Mouse (Mus musculus): ENCODE data around the gene Tmem91. TPM values are rescaled to one million over a fixed set of nuclear protein-coding genes. Genes with fewer than 3 reads are reported as not detected.
A peak's percentile ranks its signal among the peaks of the same experiment; 100 is the strongest.

Tmem91 gene
- polyA plus RNA-seq, 1 experiment from 2014 or later: 1.9 TPM

DNA sequence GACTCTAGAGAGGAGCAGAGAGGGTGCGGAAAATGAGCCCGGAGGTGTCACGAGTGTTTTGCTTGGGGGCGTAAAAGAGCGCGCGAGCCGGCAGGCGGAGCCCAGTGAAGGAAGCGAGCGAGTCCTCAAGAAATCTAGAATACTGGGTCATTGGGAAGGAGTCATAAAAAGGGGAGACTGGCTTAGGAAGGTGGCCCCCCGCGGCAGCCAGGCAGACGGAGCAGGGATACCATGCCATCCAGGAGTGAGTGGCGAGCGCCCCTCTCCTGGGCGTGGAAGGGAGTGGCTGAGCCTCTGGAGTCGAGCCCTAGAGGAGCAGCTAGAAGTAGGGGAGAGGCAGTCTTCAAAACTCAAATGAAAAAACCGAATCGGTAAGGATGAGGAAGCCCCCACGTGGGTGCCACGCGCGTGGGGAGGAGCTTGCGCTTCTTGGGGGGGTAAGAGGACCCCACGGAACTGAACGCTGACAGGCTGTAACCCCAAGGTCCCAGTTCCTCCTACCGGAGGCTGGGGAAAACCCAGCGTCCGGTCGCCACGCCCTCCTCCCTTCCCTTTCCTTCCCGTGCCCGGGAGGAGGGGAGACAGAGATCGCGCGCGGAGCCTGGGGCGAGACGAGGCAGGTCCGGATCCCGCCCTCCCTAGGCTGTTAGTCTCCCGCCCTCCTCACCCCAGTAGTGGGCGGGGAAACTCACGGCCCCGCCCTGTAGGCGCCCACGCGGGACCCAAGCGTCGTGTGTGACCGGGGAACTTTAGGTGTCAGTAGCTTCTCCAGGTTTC lies 14.0 kb upstream of the Tmem91 start:
- peak overlapping the region; percentile 85 for H3K4me3 ChIP-seq
- peaks cover 50% of the 10 kb centered on the region for H3K27me3 ChIP-seq (ENCODE audit: insufficient read depth, poor library complexity, severe bottlenecking)
- no peaks in the 10 kb centered on the region for H3K9me3 ChIP-seq
- H3K4me1 ChIP-seq: peaks cover 49% of the 10 kb centered on the region
- peaks cover 12% of the 10 kb centered on the region for H3K36me3 ChIP-seq
- peak overlapping the region; percentile 90 for H3K27ac ChIP-seq
- DNase-seq (ENCODE audit: low spot score): peak; percentile 93
- under 1% methylated on average over 50 of the region's 52 CpGs for WGBS

DNA sequence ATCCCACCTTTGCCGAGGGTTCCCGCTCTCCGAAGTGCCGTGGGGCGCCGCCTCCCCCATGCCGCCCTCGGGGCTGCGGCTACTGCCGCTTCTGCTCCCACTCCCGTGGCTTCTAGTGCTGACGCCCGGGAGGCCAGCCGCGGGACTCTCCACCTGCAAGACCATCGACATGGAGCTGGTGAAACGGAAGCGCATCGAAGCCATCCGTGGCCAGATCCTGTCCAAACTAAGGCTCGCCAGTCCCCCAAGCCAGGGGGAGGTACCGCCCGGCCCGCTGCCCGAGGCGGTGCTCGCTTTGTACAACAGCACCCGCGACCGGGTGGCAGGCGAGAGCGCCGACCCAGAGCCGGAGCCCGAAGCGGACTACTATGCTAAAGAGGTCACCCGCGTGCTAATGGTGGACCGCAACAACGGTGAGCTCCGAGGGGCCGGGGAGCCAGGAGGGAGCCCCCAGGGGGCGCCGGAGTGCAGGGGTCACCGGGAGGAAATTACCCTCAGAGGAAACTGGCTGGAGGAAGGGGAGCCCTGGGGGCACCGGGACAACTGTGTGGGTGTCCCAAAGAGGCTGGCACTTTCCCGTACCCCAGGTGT lies 12.9 kb upstream of the Tmem91 start:
- Histone ChIP-seq H3K27ac (peak overlapping the region; percentile 90), H3K36me3 (peaks cover 11% of the 10 kb centered on the region; the same call in 1 of the 2 replicates), H3K9me3 (no peaks in the 10 kb centered on the region), H3K4me1 (peaks cover 58% of the 10 kb centered on the region), H3K27me3 (ENCODE audit: insufficient read depth, poor library complexity, severe bottlenecking) (peaks cover 50% of the 10 kb centered on the region), H3K4me3 (peak overlapping the region; percentile 85)
- DNase-seq (ENCODE audit: low spot score): no peak
- under 1% methylated on average over 47 of the region's 47 CpGs for WGBS

DNA sequence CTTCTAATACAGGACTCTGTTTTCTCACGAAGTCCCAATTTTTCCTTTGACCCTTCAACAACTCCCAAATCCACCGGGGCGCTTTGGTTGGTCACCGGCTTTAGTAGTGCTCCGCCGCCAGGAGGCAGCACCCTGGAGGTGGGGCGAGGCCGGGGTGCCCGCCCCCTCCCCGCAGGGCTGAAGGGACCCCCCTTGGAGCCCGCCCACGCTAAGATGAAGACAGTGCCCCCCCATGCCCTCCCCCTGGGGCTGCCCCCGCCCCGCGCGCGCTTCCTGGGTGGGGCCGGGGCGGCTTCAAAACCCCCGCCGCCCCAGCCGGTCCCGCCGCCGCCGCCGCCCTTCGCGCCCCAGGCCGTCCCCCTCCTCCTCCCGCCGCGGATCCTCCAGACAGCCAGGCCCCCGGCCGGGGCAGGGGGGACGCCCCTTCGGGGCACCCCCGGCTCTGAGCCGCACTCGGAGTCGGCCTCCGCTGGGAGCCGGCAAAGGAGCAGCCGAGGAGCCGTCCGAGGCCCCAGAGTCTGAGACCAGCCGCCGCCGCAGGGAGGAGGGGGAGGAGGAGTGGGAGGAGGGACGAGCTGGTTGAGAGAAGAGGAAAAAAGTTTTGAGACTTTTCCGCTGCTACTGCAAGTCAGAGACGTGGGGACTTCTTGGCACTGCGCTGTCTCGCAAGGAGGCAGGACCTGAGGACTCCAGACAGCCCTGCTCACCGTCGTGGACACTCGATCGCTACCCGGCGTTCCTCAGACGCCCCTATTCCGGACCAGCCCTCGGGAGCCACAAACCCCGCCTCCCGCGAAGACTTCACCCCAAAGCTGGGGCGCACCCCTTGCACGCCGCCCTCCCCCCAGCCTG lies 11.9 kb upstream of the Tmem91 start, which contains the start of gene Tgfb1:
Gene Tgfb1, plus strand, starts transcription at position 323 of the 852 bp plus-strand sequence.
- H3K27me3 ChIP-seq (ENCODE audit: insufficient read depth, poor library complexity, severe bottlenecking): peaks cover 50% of the 10 kb centered on the region
- DNase-seq (ENCODE audit: low spot score): peak; percentile 88
- peak within 1 kb of the TSS; percentile 90 for H3K27ac ChIP-seq
- WGBS: under 1% methylated on average over 57 of the region's 69 CpGs
- H3K4me1 ChIP-seq: peaks cover 62% of the 10 kb centered on the region
- H3K36me3 ChIP-seq: 0 out of 2 replicates have a peak, but pooled peaks cover 5% of the 10 kb centered on the region
- H3K4me3 ChIP-seq: peak within 1 kb of the TSS; percentile 85
- H3K9me3 ChIP-seq: no peaks in the 10 kb centered on the region

DNA sequence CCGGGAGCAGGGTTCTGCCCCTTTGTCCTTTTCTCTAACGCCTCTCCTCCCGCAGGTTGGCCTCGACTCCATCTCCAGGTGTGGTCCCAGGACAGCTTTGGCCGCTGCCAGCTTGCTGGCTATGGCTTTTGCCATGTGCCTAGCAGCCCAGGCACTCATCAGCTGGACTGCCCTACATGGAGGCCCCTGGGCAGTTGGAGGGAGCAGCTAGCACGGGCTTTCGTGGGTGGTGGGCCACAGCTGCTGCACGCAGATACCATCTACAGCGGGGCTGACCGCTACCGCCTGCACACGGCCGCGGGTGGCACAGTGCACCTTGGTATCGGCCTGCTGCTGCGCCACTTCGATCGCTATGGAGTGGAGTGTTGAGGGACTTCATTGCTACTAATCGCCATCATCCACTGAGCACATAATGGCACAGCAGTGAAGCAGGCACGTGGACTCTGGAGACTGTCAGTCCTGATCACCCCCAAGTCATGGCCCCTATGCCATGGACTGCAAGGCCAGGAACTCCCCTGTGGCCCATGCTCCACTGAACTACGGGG lies 11.0 kb upstream of the Tmem91 start:
- Histone ChIP-seq H3K4me1 (peaks cover 71% of the 10 kb centered on the region), H3K9me3 (no peaks in the 10 kb centered on the region), H3K4me3 (peak overlapping the region; percentile 85), H3K27ac (peak overlapping the region; percentile 90; the same call in 1 of the 2 replicates), H3K36me3 (0 out of 2 replicates have a peak, but pooled peaks cover 5% of the 10 kb centered on the region), H3K27me3 (ENCODE audit: insufficient read depth, poor library complexity, severe bottlenecking) (peaks cover 50% of the 10 kb centered on the region)
- DNase-seq (ENCODE audit: low spot score): no peak
- 64% methylated on average over 21 of the region's 21 CpGs for WGBS

DNA sequence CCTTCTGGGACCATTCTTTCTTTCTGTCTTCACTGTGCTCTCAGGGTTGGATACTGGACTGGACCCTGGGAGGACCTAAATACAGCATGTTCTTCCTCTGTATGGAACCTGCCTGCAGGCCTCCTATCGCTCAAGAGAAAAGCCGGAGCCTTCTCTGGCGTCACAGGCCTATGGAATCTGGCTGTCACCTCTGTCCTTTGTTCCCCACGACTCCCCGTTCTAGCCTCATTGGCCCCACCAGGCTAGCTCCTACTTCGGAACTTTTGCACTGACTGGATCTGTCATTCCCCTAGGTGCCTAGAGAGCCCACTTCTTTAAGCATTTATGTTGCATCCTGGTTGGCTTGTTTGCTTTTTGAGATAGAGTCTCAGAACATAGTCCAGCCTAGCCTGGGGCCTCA lies 9.7 kb upstream of the Tmem91 start:
- no peaks in the 10 kb centered on the region for H3K9me3 ChIP-seq
- no peak for DNase-seq (ENCODE audit: low spot score)
- 87% methylated on average over 6 of the region's 6 CpGs for WGBS
- peaks cover 74% of the 10 kb centered on the region for H3K4me1 ChIP-seq
- H3K27ac ChIP-seq: no peak overlapping the region
- peaks cover 41% of the 10 kb centered on the region for H3K27me3 ChIP-seq (ENCODE audit: insufficient read depth, poor library complexity, severe bottlenecking)
- 0 out of 2 replicates have a peak, but pooled peaks cover 5% of the 10 kb centered on the region for H3K36me3 ChIP-seq
- no peak overlapping the region for H3K4me3 ChIP-seq

DNA sequence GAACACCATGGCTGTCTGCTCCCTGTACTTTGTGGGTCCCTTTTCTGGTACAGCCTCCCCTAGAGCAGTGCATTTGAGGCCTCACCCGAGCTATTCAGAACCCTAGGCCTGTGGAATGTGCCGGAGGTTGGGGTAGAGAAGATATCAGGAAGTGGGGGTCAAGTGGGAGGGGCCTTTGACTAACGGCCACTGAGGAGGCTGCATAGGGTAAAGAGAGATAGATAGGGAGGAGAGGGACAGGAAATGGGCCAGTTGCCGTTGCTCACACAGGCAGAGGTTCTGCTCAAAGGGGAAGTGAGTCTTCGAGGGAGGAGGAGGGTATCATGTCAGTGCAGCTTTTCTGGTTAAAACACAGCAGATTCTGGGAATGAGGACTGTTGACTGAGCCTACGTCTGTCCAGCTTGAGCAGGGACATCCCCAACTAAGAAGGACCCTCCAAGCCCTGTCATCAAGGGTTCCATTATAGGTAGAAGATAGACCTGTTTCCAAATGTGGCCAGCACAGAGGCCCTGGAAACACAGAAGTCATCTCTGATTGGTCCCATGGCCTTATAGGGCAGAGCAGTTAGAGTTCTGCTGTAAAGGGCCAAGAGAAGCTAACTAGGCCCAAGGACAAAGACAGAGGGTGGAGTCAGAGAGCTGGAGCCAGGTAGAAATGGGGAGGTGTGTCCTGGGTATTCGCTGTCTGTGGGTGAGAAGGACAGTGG lies 8.7 kb upstream of the Tmem91 start:
- H3K9me3 ChIP-seq: no peaks in the 10 kb centered on the region
- H3K27me3 ChIP-seq (ENCODE audit: insufficient read depth, poor library complexity, severe bottlenecking): peaks cover 38% of the 10 kb centered on the region
- peak overlapping the region; percentile 13; the same call in 1 of the 2 replicates for H3K4me3 ChIP-seq
- no peak for DNase-seq (ENCODE audit: low spot score)
- H3K36me3 ChIP-seq: 0 out of 2 replicates have a peak, but pooled peaks cover 5% of the 10 kb centered on the region
- WGBS: 43% methylated on average over 7 of the region's 7 CpGs
- H3K4me1 ChIP-seq: peaks cover 64% of the 10 kb centered on the region
- no peak overlapping the region for H3K27ac ChIP-seq

DNA sequence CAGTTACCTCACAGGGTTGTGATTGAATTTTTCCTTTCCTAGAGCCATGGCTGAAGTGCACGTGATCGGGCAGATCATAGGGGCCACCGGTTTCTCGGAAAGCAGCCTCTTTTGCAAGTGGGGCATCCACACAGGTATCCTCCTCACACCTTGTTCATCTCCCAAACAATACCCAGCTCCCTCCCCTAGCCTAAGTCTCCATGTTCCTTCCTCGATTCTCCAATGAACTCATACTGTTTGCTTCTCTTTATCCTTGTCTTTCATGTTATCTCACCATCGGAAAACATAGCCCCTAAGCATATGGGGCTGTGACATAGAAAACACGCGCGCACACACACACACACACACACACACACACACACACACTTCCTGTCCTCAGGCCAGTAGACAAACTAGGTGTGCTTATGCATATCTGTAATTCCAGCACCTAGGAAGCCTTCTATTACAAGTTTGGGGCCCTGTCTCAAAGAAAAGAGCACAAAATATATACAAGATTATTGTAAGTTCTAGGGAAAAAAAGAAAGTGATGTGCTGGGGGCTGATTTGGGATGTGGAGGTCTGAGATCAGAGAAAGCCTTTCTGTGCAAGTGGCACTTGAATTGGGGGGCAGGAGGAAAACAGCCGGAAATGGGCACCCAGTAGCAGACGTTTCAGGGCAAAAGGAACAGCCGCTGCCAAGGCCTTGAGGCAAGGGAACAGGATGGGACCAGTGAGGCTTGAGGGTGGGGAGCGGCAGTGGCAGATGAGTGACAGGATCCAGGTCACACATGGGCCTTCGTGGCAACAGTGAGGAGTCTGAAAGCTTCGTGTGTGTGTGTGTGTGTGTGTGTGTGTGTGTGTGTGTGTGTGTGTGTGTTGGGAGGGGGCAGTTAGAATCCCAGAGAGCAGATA lies 6.6 kb upstream of the Tmem91 start:
- Histone ChIP-seq H3K27me3 (ENCODE audit: insufficient read depth, poor library complexity, severe bottlenecking) (peaks cover 23% of the 10 kb centered on the region), H3K4me1 (peaks cover 43% of the 10 kb centered on the region), H3K27ac (no peak overlapping the region), H3K9me3 (no peaks in the 10 kb centered on the region), H3K36me3 (0 out of 2 replicates have a peak, but pooled peaks cover 5% of the 10 kb centered on the region), H3K4me3 (peak overlapping the region; percentile 79)
- 53% methylated on average over 14 of the region's 15 CpGs for WGBS
- DNase-seq (ENCODE audit: low spot score): no peak

DNA sequence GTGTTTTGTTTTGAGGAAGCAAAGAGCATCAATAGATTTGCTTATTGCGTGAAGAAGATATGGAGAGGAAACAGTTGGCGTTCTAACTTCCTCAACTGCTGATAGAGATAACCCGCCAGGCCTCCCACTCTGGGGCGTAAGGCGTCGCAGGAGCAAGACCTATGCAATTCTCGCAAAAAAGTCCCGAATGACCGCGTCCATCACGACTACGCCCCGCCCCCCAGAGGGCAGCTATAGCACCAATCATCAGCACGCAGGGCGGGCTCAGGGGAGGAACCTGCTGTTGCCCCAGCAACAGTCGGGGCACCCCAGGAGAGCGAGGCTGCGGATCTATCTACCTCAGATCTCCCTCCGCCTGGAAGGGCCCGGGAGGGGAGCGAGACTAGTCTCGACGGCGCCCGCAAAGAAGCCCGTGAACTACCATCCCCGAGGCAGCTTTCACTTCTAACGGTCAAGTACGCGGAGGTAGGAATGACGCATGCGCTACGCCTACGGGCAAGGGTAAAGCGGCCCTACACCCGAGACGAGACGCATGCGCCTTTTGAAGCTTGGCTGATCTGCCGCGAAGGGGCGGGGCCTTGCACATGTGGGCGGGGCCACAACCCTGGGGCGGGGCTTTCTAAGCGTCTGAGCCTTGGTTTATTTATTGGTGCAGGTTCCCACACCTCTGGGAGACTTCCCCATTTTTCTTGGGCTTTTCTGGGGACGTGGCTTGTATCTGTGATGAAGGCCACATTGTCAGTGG lies 5.7 kb upstream of the Tmem91 start, which contains the start of gene B9d2:
Gene B9d2, plus strand, starts transcription at position 267 of the 745 bp plus-strand sequence.
- Histone ChIP-seq H3K27ac (peak within 1 kb of the TSS; percentile 95), H3K9me3 (no peaks in the 10 kb centered on the region), H3K36me3 (0 out of 2 replicates have a peak, but pooled peaks cover 5% of the 10 kb centered on the region), H3K4me3 (peak within 1 kb of the TSS; percentile 79), H3K4me1 (peaks cover 35% of the 10 kb centered on the region), H3K27me3 (ENCODE audit: insufficient read depth, poor library complexity, severe bottlenecking) (peaks cover 23% of the 10 kb centered on the region)
- DNase-seq (ENCODE audit: low spot score): peak; percentile 98
- under 1% methylated on average over 46 of the region's 46 CpGs for WGBS

DNA sequence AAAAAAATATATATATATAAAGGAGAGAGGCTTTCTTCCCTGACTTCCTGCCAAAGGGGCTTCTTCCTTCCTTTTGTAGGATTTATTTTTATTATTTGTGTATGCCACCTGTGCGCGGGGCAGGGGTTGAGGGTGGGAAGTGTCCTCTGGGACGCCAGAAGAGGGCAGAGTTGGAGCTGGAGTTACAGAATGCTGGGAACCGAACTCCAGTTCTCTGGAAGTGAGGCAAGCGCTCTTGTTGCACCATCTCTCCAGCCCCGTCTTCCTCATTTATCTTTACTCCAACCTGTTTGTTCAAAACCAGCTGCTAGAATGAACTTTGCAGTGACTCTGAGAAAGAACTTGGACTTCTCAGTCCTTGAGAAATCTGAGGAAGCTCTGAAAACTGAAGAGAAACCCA lies 5.0 kb upstream of the Tmem91 start:
- 7% methylated on average over 6 of the region's 6 CpGs for WGBS
- DNase-seq (ENCODE audit: low spot score): no peak
- H3K27ac ChIP-seq: peak overlapping the region; percentile 95
- 0 out of 2 replicates have a peak, but pooled peaks cover 5% of the 10 kb centered on the region for H3K36me3 ChIP-seq
- H3K9me3 ChIP-seq: no peaks in the 10 kb centered on the region
- peak overlapping the region; percentile 79 for H3K4me3 ChIP-seq
- H3K27me3 ChIP-seq (ENCODE audit: insufficient read depth, poor library complexity, severe bottlenecking): peaks cover 25% of the 10 kb centered on the region
- H3K4me1 ChIP-seq: peaks cover 38% of the 10 kb centered on the region

DNA sequence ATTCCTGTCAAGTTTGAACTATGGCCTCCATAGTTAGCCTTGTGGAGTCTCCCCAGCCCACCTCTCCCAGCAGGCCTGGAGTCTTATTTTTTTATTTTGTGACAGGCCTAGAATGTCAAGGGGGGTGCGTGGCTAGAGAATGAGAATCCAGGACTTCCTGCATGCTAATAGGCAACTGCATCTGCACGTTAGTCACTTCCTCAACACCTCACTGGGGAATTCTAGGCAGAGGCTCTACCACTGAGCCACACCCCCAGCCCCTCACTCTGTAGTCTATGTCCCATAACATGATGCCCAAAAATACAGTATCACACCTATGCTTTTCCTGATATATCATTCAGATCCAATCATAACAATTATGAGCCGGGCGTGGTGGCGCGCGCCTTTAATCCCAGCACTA lies 2.0 kb upstream of the Tmem91 start:
- H3K27ac ChIP-seq: no peak overlapping the region
- peaks cover 30% of the 10 kb centered on the region for H3K4me1 ChIP-seq
- peaks cover 4% of the 10 kb centered on the region for H3K9me3 ChIP-seq
- no peaks in the 10 kb centered on the region for H3K36me3 ChIP-seq
- H3K4me3 ChIP-seq: no peak overlapping the region
- H3K27me3 ChIP-seq (ENCODE audit: insufficient read depth, poor library complexity, severe bottlenecking): peaks cover 45% of the 10 kb centered on the region
- WGBS: 91% methylated on average over 7 of the region's 7 CpGs
- no peak for DNase-seq (ENCODE audit: low spot score)

Data from heart, embryonic 10.5 days (tissue).